Mouse (Mus musculus) hindbrain, embryonic 15.5 days (tissue): ENCODE data around the gene Slc25a34. TPM values are rescaled to one million over a fixed set of nuclear protein-coding genes. Genes with fewer than 3 reads are reported as not detected.

Experiments used
- ATAC-seq: fragments of 200-750 bp; cut with Nextera tagmentation; 2 replicates; pipeline ENCODE4 v1.8.0; 2017; ENCODE audit warnings: low read depth, moderate number of reproducible peaks, moderate TSS enrichment; ENCODE audit not compliant: low FRiP score
- H3K27ac ChIP-seq: fragments of 300-500 bp; sonication (generic); replicated peaks from 2 replicates; pipeline ENCODE4 v1.5.1; 2015; ENCODE audit warnings: mild to moderate bottlenecking, inconsistent platforms
- H3K27me3 ChIP-seq: fragments of 300-500 bp; sonication (generic); 2 replicates; pipeline ENCODE4 v1.6.1; 2015; ENCODE audit warnings: control low read depth, inconsistent platforms
- H3K36me3 ChIP-seq: fragments of 300-500 bp; sonication (generic); 2 replicates; pipeline ENCODE4 v1.6.1; 2015; ENCODE audit warnings: control low read depth, inconsistent platforms
- H3K4me1 ChIP-seq: fragments of 300-500 bp; sonication (generic); replicated peaks from 2 replicates; pipeline ENCODE4 v1.6.1; 2015; ENCODE audit warnings: control low read depth, inconsistent platforms
- H3K4me2 ChIP-seq: fragments of 300-500 bp; sonication (generic); 2 replicates; pipeline ENCODE4 v1.6.1; 2015; ENCODE audit warnings: moderate library complexity, mild to moderate bottlenecking, inconsistent platforms
- H3K4me3 ChIP-seq: fragments of 300-500 bp; sonication (generic); 2 replicates; pipeline ENCODE4 v1.5.1; 2015; ENCODE audit warnings: mild to moderate bottlenecking, inconsistent platforms
- H3K9ac ChIP-seq: fragments of 300-500 bp; sonication (generic); 2 replicates; pipeline ENCODE4 v1.6.1; 2015; ENCODE audit warnings: inconsistent platforms
- H3K9me3 ChIP-seq: fragments of 300-500 bp; sonication (generic); 2 replicates; pipeline ENCODE4 v1.6.1; 2016; ENCODE audit warnings: control low read depth, inconsistent platforms
- WGBS: fragments of 180-500 bp; shearing (Covaris S2); methylation state at CpG from one replicate; pipeline ENCODE4 v1.1.7; 2015; 5-methylcytosine and 5-hydroxymethylcytosine counted together
- polyA plus RNA-seq: library from polyadenylated mRNA; unstranded; fragments of >200 nt; fragmentation: Nextera tagmentation; extraction: Ambion mirVana; gene quantifications from 2 replicates; pipeline ENCODE4 v1.2.1, GENCODE M21; 2015

Gene Slc25a34
- polyA plus RNA-seq, 1 experiment from 2014 or later = 0.19 TPM

DNA sequence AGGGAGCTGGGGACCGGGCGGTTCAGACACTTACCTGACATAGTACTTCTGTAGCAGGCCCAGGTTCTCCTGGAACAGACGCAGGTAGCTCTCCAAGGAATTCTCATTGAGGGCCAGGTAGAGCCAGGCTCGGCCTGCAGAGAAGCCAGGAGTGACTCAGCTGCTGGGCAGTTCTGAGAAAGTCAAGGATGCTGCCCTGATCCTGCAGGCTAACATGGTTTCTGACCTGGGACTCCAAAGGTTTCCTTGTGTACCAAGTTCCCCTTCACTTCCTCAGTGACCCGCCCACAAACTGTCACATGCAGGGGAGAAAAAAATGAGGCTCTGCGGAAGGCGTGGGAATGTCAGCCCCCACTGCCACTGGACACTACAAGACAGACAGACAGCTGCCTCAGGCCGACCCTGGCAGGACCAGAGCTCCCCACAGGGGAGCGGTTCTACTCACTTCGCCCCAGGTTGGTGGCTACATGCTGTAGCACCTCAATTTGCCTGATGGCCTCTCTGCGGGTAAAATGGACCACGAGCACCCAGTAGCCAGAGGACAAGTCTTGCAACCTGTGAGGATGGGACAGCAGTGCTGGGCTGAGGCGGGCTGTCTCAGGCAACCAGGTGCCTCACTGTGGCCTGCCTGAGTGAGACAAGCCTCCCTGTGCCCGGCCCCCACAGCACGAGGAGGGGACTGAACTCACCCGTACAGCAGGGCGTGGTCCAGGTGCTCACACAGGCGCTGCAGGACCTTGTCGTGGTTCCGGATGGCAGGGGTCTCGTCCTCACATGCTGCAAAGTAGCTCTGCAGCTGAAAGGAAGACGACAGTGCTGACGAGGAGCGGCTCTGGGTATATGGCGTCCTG lies 18.6 kb upstream of the Slc25a34 start:
- H3K4me2 ChIP-seq = no peak overlapping the region
- H3K9me3 ChIP-seq = no peaks in the 10 kb centered on the region
- peaks cover 24% of the 10 kb centered on the region for H3K4me1 ChIP-seq
- peaks cover 34% of the 10 kb centered on the region for H3K36me3 ChIP-seq
- no peak for ATAC-seq
- 91% methylated on average over 25 of the region's 25 CpGs for WGBS
- H3K4me3 ChIP-seq = no peak overlapping the region
- no peak overlapping the region for H3K9ac ChIP-seq
- peak overlapping the region; percentile 86 for H3K27ac ChIP-seq
- H3K27me3 ChIP-seq = no peaks in the 10 kb centered on the region

DNA sequence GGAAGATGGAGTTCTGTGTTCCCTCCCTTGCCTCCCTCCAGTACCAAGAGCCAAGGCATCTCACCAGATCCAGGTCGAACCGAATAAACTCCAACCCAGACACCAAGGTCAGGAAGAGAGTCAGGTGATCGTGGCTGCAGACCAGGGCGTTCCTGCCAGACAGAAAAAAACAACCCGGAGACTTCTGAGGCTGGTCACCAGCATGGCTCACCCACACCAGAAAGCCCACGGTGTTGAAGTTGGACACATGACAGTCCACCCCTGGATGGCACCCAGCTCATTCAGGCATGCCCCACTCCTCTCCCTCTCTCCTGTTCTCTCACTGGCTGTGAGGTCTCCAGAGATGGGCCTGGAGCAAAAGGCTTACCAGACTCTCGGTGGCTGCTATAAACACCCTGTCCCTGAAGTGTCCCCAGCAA lies 17.7 kb upstream of the Slc25a34 start:
- H3K4me2 ChIP-seq = no peak overlapping the region
- H3K9ac ChIP-seq = no peak overlapping the region
- peaks cover 42% of the 10 kb centered on the region for H3K36me3 ChIP-seq
- no peaks in the 10 kb centered on the region for H3K9me3 ChIP-seq
- H3K4me3 ChIP-seq = no peak overlapping the region
- no peaks in the 10 kb centered on the region for H3K27me3 ChIP-seq
- ATAC-seq = no peak
- 87% methylated on average over 7 of the region's 7 CpGs for WGBS
- H3K4me1 ChIP-seq = peaks cover 24% of the 10 kb centered on the region
- H3K27ac ChIP-seq = no peak overlapping the region

DNA sequence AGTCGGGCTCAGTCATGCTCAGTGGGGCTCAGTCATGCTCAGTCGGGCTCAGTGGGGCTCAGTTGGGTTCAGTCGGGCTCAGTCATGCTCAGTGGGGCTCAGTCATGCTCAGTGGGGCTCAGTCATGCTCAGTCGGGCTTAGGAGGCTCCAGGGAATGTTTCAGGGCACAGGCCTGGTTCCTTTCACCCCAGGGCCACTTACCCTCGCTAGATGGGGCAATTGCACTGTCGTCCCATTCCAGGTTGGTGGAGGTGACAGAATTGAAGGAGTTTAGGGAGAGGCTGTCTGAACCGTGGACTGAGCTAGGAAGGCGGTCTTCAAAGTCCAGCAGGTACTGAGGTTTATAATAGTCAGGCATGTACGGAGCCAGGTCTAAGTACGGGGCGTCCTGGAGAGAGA lies 15.9 kb upstream of the Slc25a34 start:
- Histone ChIP-seq H3K36me3 (peaks cover 48% of the 10 kb centered on the region), H3K9ac (no peak overlapping the region), H3K4me1 (peaks cover 24% of the 10 kb centered on the region), H3K4me3 (no peak overlapping the region), H3K9me3 (no peaks in the 10 kb centered on the region), H3K4me2 (no peak overlapping the region), H3K27ac (no peak overlapping the region), H3K27me3 (no peaks in the 10 kb centered on the region)
- 71% methylated on average over 11 of the region's 11 CpGs for WGBS
- no peak for ATAC-seq

DNA sequence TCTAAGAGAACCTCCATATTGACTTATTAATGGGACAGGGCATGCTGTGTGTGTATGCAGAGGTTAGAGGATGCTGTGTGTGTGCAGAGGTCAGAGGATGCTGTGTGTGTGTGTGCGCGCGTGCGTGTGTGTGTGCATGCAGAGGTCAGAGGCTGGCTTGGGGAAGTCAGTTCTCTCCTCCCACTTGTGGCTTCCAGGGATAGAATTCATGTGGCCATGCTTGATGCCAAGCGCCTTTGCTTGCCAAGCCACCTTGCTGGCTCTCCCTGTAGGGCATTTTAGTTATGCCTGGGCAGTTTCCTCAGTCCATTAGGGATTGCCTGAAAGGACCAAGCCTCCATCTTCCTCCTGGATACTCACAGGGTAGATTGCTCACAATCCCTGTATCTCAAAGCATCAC lies 13.1 kb upstream of the Slc25a34 start:
- Histone ChIP-seq H3K36me3 (peaks cover 63% of the 10 kb centered on the region), H3K4me2 (no peak overlapping the region), H3K4me3 (no peak overlapping the region), H3K4me1 (no peaks in the 10 kb centered on the region), H3K9me3 (no peaks in the 10 kb centered on the region), H3K9ac (no peak overlapping the region), H3K27ac (no peak overlapping the region), H3K27me3 (no peaks in the 10 kb centered on the region)
- WGBS = 94% methylated on average over 5 of the region's 5 CpGs
- no peak for ATAC-seq

DNA sequence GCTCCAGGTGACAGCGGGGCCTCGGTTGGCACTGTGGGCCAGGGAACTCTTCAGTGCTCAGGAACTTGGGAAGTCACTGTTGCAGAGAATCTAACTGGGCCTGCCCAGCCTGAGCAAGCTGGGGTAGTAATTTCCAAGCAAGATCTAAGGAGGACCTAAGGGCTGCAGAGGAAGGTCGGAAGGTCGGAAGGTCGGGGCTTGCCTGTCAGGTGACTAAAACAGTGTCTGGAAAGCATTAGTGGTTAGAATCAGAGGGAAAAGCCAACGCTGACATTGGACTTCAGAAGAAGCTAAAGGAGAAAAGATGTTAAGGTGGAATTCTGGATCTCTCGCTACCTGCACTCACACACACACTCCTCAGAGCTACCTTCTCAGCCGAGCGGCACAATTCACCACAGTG lies 12.4 kb upstream of the Slc25a34 start:
- H3K27ac ChIP-seq = no peak overlapping the region
- 91% methylated on average over 9 of the region's 9 CpGs for WGBS
- H3K9me3 ChIP-seq = no peaks in the 10 kb centered on the region
- no peaks in the 10 kb centered on the region for H3K27me3 ChIP-seq
- H3K9ac ChIP-seq = no peak overlapping the region
- no peak overlapping the region for H3K4me2 ChIP-seq
- no peak overlapping the region for H3K4me3 ChIP-seq
- no peak for ATAC-seq
- H3K36me3 ChIP-seq = peaks cover 63% of the 10 kb centered on the region
- no peaks in the 10 kb centered on the region for H3K4me1 ChIP-seq

DNA sequence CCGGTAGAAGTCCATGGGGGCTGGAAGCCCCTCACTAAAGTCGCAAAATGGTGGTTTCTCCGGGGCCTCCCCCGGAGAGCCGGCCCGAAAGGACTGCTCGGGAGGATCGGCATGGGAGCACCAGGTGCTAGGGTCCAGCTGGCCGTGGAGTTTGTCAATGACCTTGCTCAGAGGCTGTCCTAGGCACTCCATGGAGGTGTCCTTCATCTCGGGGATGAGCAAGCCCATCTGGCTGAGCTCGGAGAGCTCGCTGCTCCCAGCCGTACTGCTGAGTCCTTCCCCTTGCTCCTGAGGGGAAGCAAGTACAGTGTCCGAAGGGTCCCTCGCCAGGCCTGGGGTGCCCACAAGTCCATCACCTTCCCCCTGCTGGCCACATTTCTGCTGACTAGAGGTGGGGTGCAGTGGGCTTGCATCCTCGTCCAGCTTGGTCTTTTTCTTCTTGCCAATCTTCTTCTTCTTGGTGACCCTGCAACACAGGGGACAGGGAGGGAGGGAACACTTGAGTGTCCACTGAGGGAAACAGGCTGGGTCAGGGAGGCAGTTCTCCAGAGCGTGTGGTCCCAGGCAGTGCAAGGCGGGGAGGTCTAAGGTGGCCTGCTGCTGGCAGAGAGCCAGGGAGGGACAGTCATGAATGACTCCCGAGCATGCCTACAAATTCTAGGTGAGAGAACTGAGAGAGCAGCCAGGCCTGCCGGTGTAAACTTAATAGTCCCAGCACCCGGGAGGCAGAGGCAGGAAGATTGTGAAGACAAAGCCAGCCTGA lies 8.7 kb upstream of the Slc25a34 start:
- Histone ChIP-seq H3K27me3 (no peaks in the 10 kb centered on the region), H3K9me3 (no peaks in the 10 kb centered on the region), H3K27ac (no peak overlapping the region), H3K4me1 (no peaks in the 10 kb centered on the region), H3K36me3 (peaks cover 77% of the 10 kb centered on the region), H3K9ac (no peak overlapping the region), H3K4me3 (no peak overlapping the region), H3K4me2 (no peak overlapping the region)
- no peak for ATAC-seq
- 93% methylated on average over 21 of the region's 21 CpGs for WGBS

DNA sequence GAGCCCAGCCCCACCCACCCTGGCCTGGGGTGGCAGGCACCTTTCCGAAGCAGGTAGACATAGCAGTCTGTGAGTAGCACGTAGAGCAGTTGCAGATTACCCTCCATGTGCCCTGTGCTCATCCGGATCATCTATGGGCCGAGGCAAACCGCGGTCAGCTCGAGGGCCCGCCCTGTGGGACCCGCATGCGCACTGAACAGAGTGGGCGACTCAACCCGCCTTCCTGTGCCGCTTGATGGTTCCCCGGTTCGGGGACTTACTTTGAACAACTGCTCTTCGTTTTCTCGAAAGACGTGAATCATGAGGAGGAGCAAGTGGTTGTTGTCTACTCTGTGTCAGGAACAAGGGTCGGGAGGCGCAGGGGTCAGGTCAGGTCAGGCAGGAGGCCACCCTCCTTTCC lies 7.6 kb upstream of the Slc25a34 start:
- Histone ChIP-seq H3K9ac (no peak overlapping the region), H3K27ac (no peak overlapping the region), H3K27me3 (no peaks in the 10 kb centered on the region), H3K4me2 (no peak overlapping the region), H3K4me1 (no peaks in the 10 kb centered on the region), H3K9me3 (no peaks in the 10 kb centered on the region), H3K36me3 (peaks cover 77% of the 10 kb centered on the region), H3K4me3 (no peak overlapping the region)
- ATAC-seq = no peak
- WGBS = 96% methylated on average over 20 of the region's 20 CpGs

DNA sequence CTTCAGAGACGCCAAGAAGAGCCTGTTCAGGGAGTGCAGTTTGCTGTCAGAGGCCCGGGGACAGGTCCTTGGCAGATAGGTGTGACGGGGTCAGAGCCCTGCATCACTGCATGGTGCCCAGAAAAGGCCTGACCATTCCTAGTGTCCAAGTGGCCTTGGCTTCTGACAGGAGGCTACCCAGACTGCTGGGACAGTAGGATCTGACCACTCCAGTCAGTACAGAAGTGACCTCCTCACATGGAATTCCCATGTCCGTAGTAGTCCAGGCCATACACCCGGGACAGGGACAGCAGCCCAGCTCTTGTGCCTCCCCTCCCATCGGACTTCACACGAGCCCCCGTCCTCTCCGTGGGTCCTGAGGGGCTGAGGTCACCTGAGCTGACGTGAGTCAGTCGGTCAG lies 6.4 kb upstream of the Slc25a34 start:
- Histone ChIP-seq H3K27ac (no peak overlapping the region), H3K4me1 (no peaks in the 10 kb centered on the region), H3K4me3 (no peak overlapping the region), H3K9me3 (no peaks in the 10 kb centered on the region), H3K9ac (no peak overlapping the region), H3K4me2 (no peak overlapping the region), H3K27me3 (no peaks in the 10 kb centered on the region), H3K36me3 (peaks cover 72% of the 10 kb centered on the region)
- 96% methylated on average over 11 of the region's 11 CpGs for WGBS
- ATAC-seq = no peak

DNA sequence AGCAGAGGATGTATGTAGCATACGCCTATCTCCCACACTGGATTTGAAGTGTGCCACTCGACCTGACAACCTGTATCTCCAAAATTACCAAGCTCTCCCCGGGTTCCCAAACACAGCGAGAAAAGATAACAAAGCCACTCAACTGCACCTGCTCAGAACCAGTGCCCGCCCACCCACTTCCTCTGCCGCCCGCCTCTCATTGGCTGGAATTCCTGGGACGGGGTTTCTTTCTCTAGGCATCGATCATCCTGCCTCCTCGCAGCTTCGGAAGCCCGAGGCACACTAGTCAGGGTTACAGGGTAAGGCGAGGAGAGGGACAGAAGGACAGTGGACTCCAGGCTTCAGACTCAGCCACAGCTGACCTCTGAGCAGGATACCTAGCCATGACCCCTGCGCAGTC lies 5.0 kb upstream of the Slc25a34 start:
- Histone ChIP-seq H3K36me3 (peaks cover 66% of the 10 kb centered on the region), H3K4me1 (no peaks in the 10 kb centered on the region), H3K27me3 (no peaks in the 10 kb centered on the region), H3K4me2 (no peak overlapping the region), H3K27ac (no peak overlapping the region), H3K4me3 (no peak overlapping the region), H3K9ac (no peak overlapping the region), H3K9me3 (no peaks in the 10 kb centered on the region)
- 81% methylated on average over 14 of the region's 14 CpGs for WGBS
- ATAC-seq = no peak

DNA sequence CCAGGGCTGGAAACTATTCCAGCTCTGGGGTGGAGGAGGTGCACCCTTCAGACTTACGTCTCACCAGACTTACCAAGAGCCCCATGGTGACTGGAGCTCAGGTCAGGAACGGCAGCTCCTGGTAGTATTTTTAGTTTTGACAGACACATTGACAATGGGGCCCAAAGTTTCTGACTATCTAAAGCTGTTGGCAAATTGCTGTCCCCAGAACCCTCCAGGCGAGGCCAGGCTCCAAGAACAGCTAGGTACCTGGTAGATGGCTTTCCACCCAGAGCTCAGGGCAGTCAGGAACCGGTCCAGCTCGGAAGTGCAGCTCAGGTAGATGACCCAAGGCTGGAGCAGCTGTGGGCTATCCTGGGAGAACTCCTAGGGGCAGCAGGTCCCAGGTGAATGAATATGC lies 3.9 kb upstream of the Slc25a34 start:
- ATAC-seq = no peak
- Histone ChIP-seq H3K4me2 (no peak overlapping the region), H3K36me3 (peaks cover 61% of the 10 kb centered on the region), H3K27me3 (no peaks in the 10 kb centered on the region), H3K9ac (no peak overlapping the region), H3K27ac (no peak overlapping the region), H3K4me1 (no peaks in the 10 kb centered on the region), H3K4me3 (no peak overlapping the region), H3K9me3 (no peaks in the 10 kb centered on the region)
- 87% methylated on average over 5 of the region's 5 CpGs for WGBS

DNA sequence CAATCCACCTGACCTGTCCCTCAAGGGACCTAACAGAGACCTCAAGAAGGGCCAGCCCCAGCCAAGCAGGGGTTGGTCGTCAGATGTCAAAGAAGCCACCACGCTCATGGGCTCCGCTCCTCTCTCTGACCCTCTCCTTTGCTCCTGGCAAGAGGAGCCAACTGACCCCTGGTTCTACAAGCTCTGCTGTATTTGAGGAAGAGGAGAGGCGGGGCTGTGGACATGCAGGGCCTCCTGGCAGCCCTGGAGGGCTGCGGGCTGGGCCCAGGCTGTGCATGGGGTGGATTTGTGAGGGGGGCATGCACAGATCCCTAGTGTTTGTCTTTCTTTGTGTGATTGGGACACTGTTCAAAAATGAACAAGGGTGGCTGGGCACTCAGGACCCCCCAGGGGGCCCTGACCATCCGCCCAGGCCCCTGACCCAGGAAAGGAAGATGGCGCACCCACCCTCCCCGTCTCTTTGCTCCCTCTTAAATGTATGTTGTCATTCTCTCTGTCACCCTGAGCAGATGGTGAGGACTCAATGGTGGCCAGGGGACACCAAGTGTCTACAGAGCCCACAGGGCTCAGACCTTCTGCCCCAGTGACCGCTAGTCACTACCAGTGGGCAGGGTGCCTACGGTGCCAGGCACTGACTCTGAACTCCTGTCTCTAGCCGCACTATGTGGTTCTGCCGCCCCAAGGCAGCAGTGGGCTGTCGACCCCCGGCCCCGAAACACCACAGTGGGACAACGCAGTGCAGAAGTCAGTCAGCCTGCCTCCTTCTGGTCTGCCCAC lies 2.3 kb upstream of the Slc25a34 start:
- no peak overlapping the region for H3K9ac ChIP-seq
- H3K27me3 ChIP-seq = no peaks in the 10 kb centered on the region
- no peaks in the 10 kb centered on the region for H3K4me1 ChIP-seq
- no peaks in the 10 kb centered on the region for H3K9me3 ChIP-seq
- WGBS = 90% methylated on average over 16 of the region's 16 CpGs
- ATAC-seq = no peak
- H3K27ac ChIP-seq = no peak overlapping the region
- H3K4me2 ChIP-seq = no peak overlapping the region
- peaks cover 45% of the 10 kb centered on the region for H3K36me3 ChIP-seq
- H3K4me3 ChIP-seq = no peak overlapping the region
